Mouse (Mus musculus): ENCODE measurements around the gene Zdhhc14.
A peak's percentile ranks its signal among the peaks of the same experiment; 100 is the strongest.

Zdhhc14 gene

DNA sequence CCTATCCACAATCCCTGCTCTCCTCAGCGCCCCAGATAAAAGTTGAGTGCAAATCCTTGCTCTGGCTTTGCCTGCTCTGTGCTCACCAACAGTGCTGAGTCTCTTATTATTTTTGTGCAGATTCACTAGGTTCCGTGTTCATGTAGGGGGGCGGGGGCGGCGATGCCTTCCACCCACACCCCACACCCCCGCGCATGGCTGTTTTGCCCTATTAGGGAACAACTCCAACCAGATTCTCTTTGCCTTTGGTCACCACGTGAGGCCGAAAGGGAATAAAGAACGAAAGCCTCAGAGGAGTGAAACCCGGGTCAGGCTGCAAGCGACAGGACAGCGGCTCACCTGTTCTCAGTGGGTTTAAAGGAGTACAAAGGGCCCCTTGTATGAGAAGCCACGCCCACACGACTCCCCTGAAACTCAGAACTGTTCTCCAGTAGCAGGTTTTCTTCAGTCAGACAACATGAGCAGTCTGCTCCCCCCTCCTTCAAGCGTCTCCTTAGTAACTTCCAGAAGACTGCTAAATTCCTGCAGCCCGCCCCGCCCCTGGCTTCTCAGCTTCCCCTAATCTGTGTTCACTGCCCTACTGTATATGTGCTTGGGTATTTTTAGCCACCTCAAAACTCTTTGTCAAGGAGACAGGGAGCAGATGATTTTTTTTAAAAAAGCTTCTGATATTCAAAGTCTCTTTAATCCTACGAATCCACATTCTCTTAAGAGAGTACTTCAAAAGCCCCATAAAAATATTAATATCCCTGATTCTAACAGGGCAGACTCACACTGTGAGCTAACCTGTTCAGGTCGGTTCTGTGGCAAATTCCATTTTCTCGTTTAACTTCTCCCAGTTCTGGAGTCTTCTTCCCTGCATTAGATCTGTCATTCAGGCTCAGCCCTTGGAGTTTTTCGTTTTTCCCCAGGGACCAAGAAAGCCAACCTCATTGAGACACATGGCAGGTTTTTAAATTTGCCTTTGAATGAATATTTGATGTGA, 278.2 kb downstream of the Zdhhc14 start:
- no peak for DNase-seq (ENCODE audit: low read depth, low spot score)

DNA sequence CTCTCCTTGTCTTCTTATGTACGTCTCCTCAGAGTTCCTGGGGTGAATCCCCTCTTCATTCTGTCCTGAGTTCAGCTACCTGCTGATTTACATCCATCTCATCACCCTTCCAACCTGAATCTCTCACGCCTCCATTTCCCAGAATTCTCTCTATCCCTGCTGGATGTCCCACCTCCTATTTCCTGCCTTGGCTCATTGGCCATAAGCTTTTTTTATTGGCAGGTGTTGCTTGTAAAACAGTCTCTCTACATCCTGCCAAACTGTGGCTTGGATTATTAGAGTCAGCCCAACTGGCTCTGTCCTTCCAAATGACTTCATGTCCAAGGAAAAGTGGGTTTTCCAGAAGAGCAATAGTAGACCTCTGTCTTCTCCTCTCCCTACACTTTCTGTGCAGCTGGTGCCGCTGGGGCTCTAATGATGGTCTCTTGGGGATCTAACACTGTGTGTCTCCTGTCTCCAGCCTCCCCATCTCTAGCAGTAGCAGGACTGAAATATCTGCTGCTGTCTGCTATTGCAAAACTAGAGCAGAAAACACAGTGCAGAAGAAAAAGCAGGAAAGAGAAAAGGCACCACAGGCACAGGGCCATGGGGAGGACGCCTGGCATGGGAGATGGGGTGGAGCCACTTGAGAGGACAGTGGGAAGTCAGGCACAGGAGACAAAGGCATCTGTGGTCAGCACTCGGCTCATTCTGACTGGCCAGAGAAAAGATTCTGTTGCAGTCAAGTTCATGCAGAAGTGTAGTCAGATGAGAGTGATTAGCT, 288.0 kb downstream of the Zdhhc14 start:
- no peak for DNase-seq (ENCODE audit: low read depth, low spot score)

DNA sequence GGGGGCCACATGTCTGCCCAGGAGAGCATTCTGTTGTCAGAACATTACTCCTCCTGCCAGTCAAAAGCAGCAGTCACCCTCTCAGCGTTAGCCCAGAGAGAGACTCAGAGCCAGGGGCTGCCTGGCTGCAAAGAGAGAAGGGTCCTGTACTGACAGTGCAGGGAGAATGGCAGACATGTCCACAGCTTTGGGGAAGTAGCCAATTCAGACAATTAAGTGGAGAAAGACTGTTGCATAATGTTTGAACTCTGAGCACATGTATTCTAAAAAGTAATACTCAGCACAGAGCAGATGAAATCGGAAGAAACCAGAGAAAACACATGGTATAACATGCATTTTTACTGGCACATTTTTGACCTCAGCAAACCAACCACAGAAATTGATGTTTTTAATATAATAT, 292.9 kb downstream of the Zdhhc14 start:
- DNase-seq (ENCODE audit: low read depth, low spot score), result no peak

DNA sequence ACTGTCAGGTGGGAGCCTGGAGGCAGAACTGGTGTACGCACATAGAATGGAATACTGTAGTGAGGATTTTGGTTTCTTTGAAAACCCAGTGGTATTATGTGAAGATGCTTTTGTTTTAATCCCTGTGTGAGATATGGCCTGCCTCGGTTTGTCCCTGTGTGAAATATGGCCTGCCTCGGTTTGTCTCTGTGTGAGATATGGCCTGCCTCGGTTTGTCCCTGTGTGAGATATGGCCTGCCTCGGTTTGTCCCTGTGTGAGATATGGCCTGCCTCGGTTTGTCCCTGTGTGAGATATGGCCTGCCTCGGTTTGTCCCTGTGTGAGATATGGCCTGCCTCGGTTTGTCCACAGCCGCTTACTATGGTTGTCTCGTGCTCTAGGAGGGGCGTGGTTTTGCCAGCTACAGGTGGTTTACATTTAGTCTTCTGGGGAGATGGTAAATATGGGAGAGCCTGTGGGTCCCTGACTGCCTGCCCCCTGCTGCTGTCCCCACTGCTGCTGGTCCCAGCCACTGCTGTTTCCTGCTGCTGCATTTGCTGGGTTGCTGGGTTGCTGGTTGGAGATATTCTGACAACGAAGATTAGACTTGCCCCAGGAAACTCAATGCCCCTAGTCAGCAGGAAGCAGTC, 299.9 kb downstream of the Zdhhc14 start:
- DNase-seq (ENCODE audit: low read depth, low spot score), result no peak

DNA sequence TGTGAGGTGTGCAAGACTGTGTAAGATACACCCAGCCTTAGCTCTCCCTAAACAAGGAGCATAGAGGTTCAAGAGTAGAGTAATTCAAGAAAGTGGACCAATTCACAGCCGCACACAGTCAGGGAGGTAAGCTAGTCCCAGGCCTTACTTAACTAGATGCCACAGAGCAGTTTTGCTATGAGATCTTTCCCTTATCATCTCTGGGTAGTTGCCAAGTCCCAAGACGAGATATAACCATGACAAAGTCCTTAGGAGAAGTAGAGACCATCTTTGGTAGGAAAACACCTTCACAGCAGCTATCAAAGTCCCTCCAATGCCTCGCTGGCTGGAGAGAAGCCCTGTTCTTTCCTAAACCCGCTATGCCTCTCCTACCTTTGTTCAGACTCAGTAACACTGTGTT, 301.2 kb downstream of the Zdhhc14 start:
- DNase-seq (ENCODE audit: low read depth, low spot score), result no peak

DNA sequence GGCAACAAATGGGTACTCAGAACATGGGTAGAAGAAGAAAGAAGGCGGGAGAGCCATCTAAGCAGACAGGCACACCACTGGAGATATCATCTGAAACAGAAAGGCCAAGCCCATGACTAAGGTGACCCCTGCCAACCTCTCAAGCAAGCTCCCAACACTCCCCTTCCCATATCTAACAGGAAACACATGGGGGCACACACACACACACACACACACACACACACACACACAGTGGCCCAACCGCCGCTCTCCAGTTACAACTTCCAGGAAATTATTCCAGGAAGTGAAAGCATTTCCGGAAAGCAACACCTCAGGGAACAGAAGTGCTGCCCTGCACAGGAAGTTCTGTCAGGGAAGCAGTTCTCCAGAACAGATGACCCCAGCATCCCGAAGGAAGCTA, 301.9 kb downstream of the Zdhhc14 start:
- no peak for DNase-seq (ENCODE audit: low read depth, low spot score)

DNA sequence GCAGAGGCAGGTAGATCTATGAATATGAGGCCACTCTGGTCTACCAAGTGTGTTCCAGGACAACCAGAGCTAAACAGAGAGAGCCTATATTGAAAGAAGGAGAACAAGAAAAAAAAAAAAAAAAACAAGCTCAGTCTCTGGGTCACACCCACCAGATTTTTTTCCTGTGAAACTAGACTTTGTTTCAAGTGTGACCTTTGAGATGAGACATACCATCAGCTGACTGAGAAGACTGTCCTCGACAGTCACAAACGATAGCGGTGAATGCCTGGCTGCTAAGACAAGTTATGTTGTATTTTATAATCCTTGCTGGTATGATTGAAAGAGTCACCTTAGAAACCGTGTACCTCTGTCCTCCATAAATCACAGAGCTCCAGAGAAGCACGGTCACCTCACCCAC, 303.0 kb downstream of the Zdhhc14 start:
- no peak for DNase-seq (ENCODE audit: low read depth, low spot score)

DNA sequence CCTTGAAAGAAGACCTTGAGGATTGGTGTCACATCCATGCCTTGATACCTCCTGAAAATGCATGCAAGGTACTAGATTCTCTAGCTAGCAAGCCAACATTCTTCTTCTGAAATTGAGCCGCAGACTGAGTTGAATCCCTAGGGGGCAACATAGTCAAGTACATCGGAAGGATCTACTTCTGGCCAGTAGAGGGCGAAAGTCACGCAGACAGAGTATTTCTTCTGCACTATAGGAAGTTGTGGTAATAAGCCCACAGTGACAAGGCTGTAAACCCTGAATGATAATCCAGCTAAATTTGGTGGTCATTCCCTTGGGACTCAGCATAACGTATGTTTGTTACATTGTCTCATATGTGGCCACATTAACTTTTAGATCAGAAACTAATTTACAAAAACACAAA, 303.5 kb downstream of the Zdhhc14 start:
- peak; percentile 70 for DNase-seq (ENCODE audit: low read depth, low spot score)

DNA sequence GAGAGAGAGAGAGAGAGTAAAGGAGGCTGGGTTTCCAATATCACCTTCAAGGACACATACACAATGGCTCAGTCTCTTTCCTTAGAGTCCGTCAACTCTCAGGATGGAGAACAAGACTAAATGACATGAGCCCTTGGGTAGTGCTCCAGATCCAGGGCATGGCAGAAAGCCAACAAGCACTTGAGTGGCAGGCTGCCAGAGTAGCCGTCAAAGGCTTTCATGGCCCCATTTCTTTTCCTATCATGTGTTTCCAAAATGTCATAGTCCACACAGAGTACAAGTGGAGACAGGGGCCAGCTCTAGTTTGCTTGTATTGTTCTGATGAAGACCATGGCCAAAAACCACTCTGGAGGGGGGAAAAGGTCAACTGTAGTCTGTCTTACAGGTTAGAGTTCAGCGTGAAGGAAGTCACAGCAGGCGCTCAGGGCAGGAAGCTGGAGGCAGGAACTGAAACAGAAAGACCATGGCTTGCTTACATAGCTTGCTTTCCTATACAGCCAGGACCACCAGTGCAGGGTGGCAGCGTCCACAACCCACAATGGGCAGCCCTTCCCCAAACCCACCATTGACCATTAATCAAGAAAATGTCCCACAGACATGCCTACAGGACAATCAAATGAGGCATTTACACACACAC, 304.9 kb downstream of the Zdhhc14 start:
- DNase-seq (ENCODE audit: low read depth, low spot score), result no peak

DNA sequence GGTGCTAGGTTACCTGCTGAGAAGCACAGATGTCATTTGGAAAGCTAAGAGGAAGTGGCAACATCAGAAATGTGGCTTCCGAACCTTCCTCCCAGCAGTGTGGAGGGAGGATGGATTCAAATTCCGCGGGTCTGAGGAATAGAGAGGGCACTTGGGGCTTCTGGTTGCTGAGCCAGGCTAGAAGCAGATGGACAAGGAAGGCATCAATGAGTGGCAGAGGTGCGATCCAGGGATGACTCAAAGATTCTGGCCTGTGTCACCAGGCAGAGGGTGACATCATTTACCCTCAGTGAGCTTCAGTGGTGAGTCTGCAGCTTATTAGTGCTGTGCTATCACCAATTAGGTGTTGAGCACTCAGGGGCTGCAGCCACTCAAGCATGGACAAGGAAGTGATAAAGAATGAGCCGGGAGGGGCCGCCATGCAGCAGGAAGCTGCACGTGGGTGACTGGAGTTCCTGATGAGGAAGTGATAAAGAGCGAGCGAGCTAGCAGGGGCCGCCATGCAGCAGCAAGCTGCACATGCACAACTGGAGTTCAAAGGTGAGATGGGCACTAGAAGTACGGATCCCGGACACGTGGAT, 306.0 kb downstream of the Zdhhc14 start:
- DNase-seq (ENCODE audit: low read depth, low spot score), result no peak

DNA sequence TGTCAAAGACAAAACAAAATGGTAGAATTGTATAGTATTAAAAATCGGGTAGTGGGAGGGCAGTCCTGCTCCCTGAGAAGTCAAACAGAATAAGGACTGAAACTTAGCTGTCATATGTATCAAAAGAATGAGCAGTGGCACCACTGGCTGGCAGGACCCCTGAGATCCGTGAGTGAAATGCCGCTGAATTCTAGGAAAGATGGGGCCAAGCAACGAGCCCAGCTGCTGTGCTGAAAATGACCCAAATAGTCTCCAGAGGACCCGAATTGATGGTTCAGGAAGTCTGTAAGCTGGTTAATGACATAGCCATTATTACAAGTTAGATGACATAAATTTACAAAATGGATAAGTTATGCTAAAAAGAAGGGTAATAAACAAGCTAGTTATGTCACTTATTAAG, 306.5 kb downstream of the Zdhhc14 start:
- no peak for DNase-seq (ENCODE audit: low read depth, low spot score)

DNA sequence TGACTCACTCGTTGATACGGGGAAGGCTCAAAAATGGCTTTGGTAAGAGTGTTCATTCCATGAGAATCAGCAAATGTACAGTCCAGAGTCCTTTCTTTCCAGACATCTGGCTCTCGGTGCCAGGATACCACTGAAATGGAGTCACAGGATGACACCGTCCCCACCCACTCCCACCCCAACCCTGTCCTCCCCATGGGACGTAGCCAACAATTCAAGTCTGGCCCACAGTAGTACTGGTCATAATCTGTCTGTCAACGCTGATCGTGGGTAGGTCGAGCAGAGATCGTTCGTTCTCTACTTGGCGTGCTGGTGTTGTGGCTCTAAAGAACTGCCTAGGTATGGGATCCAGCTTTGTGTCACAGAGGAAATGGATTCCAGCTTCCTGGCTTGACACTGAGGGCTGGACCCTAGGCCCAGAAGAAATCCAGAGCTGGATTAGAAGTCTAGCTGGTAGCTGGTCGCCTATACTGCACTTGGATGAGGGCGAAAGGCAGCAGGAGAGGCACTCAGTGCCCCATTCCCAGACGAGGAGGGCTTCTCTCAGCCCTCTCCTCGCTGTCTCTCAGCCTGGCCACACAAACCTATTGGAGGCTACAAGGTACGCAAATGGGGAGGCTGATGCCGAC, 307.2 kb downstream of the Zdhhc14 start:
- DNase-seq (ENCODE audit: low read depth, low spot score), result no peak

DNA sequence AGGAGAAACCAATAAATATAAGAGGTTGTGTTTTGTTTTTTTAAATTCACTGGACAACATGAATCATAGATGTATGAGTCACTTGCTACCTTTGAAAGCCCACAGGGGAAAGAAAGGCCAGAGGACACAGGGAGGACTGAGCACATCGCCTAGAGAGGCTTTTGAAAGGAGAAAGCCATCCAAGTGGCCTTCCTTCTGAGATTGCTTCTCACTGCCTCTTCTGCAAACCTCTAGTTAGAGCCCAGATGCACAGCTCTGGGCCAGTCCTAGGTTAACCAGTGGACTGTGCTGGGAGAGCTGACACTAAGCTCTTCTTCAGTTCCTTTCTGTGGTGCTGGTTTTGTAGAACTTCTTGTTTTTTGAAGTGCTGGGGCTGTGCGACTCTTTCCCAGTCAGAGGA, 307.9 kb downstream of the Zdhhc14 start:
- DNase-seq (ENCODE audit: low read depth, low spot score), result no peak

DNA sequence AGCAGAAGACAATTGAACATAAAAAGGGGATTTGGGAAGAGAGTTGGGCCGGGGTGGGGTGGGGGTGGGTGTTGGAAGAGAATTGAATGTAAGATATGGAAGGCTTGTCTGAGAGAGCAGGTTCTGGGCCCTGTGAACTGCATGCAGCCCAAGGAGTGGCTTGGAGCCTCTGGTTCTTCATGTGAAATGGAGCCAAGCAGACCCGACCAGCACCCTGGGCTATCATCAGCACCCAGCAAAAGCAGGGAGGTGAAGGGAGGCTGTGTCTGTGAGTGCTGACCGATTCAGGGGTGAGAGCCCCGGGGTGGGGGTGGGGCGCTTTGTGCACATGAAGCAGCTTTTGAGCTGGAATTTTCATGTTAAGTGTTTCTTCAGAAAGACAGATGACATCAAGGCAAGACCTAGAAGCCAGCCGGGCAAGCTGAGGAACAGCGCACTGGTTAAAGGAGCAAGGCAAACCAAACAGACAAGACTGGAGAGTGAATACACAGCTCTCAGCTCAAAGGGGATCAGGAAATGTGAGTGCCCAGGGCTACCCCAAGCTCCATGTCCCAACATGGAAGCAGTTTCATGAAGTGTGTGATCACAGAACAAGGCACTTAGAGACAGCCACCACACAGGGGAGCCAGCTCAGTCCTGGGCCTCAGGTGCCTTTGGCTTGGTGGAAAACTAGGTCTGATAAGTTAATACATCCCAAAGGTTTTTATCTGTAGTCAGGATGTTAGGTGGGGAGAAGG, 308.6 kb downstream of the Zdhhc14 start:
- DNase-seq (ENCODE audit: low read depth, low spot score), result no peak

DNA sequence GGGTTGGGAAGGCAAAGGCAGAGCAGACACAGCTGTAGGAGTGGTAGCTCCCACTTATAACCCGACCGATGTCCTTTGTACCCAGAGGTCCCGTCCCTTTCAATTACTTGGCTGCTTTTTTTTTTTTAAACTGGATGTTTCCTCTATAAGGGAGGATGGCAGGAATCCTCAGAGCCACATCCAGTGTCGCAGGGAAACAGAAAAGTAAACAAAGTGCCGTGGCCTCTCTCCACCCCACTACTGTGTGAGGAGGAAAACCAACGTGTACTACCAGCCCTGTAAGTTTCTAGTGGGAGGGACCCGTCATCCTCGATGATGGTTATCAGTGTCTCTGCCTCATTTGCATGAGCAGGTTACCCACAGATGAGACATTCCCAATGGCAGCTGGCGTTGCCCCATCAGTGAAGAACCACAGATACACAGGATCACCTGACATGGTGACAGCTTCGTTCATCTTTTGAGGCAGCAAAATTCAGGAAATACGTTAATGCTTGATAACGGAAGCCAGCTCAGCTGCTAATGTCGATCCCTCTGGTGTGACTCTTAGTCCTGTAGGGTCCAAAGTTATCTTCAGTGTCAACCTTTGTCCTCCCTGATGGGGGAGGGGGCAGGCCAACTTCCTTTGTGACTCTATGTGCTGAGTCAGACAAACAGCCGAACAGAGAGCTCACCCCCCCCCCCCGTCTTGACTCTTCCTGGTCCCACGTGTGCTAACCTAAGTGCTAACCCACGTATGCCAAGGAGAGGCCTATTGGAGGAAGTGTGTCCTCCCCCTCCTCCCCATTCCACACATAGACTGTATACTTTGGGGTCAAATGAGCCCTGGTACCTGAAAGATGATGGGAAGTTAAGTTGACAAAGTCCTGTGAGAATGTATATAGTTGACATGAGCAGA, 309.7 kb downstream of the Zdhhc14 start:
- DNase-seq (ENCODE audit: low read depth, low spot score), result no peak

DNA sequence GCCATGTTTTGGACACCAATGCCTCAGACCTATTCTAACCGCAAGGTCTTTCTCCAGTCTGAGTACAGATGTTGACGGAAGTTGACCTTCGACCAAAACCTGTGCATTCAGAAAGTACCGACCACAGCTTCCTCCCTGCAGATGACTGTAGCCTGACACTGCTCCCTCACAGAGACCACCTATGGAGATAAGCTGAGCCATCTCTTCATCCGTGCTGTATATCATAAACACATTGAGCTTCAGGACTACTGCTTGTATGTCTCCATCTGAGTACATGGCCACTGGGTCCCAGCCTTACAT, 310.2 kb downstream of the Zdhhc14 start:
- no peak for DNase-seq (ENCODE audit: low read depth, low spot score)
